Mouse (Mus musculus) erythroblast, embryonic 14.5 days (primary cell): ENCODE results near the gene Arhgap45. TPM values are rescaled to one million over a fixed set of nuclear protein-coding genes. Genes with fewer than 3 reads are reported as not detected.

Source experiments
- H3K27me3 ChIP-seq: 2 replicates; pipeline ENCODE4 v1.6.1; 2012; ENCODE audit warnings: inconsistent platforms; ENCODE audit not compliant: control insufficient read depth
- H3K36me3 ChIP-seq: 2 replicates; pipeline ENCODE4 v1.6.1; 2012; ENCODE audit warnings: mild to moderate bottlenecking, inconsistent platforms; ENCODE audit not compliant: control insufficient read depth
- H3K4me1 ChIP-seq: 2 replicates; pipeline ENCODE4 v1.6.1; 2012; ENCODE audit warnings: inconsistent platforms; ENCODE audit not compliant: control insufficient read depth
- H3K4me3 ChIP-seq: replicated peaks from 2 replicates; pipeline ENCODE3; 2012; ENCODE audit warnings: moderate library complexity, mild to moderate bottlenecking, inconsistent platforms
- H3K9me3 ChIP-seq: 2 replicates; pipeline ENCODE4 v1.6.1; 2012; ENCODE audit warnings: low read length, inconsistent platforms, mixed read lengths; ENCODE audit not compliant: control insufficient read depth
- GATA1 ChIP-seq: IDR thresholded peaks from 2 replicates; pipeline ENCODE4 v1.6.1; 2012; ENCODE audit warnings: low read length, inconsistent platforms, mixed read lengths
- TAL1 ChIP-seq: IDR thresholded peaks from 3 replicates; pipeline ENCODE4 v1.6.1; 2012; ENCODE audit warnings: low read length, inconsistent platforms, mixed read lengths
- polyA plus RNA-seq: library from polyadenylated mRNA; stranded (reverse); fragments of >175 nt; gene quantifications from 2 replicates; pipeline ENCODE4 v1.2.3, GENCODE M21; 2012

The Arhgap45 gene
- polyA plus RNA-seq, 1 experiment, result 1.7 TPM

DNA sequence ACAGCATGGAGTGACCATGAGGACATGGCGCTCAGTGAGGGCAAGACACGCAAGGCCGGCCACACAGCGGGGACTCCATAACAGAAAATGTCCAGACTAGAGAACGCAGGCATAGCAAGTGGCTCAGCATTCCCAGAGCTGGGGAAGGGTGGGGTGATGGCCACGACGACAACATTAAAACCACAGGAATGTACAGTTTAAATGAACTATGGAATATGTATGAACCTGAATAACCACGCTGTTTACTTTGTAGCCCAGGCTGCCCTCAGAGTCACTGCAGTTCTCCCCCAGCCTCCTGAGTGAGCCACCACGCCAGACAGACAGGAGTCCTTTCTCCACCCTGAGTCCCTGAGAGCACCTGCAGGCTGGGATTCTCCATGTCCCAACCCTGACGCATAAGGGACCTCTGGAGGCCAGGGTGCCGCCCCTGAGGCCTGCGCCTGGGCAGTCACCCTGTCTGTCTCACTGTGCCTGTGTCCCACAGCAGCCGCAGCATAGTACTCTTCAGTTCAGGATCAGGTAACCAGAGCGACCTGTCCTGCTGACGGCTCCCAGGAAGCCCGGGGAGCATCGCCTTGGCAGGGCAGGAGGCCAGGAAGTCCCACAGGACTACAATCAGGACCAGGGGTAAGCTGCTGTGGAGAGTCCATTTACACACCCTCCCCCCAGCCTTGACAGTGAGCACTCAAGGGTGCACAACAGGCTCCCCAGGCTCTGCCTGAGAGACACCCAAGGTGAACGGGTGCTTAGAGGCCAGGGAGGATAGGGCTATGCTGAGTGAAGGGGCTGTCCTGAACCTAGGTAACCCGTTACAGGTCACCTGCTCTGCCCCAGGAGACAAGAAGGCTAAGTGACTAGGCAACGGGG lies 56.4 kb downstream of the Arhgap45 start:
- H3K9me3 ChIP-seq, result no peaks in the 10 kb centered on the region
- TF ChIP-seq TAL1, result no peak
- no peak for TF ChIP-seq GATA1
- H3K36me3 ChIP-seq, result peaks cover 92% of the 10 kb centered on the region
- H3K4me1 ChIP-seq, result peaks cover 91% of the 10 kb centered on the region
- no peaks in the 10 kb centered on the region for H3K27me3 ChIP-seq
- no peak overlapping the region for H3K4me3 ChIP-seq

- peaks cover 98% of the 10 kb centered on the region for H3K4me1 ChIP-seq
- no peaks in the 10 kb centered on the region for H3K27me3 ChIP-seq
- peaks cover 94% of the 10 kb centered on the region for H3K36me3 ChIP-seq
- no peak for TF ChIP-seq GATA1
- TF ChIP-seq TAL1, result no peak
- peak overlapping the region; percentile 6 for H3K4me3 ChIP-seq
- H3K9me3 ChIP-seq, result no peaks in the 10 kb centered on the region
Observed at GRCm38 (mm10) chr10:80074813-80075601, 58.6 kb downstream of the Arhgap45 start.

GRCm38 (mm10) chr10:80075924-80076323 lies 59.5 kb downstream of the Arhgap45 start:
- peaks cover 98% of the 10 kb centered on the region for H3K4me1 ChIP-seq
- no peaks in the 10 kb centered on the region for H3K27me3 ChIP-seq
- no peak overlapping the region for H3K4me3 ChIP-seq
- TF ChIP-seq TAL1 (no peak), GATA1 (no peak)
- no peaks in the 10 kb centered on the region for H3K9me3 ChIP-seq
- H3K36me3 ChIP-seq, result peaks cover 94% of the 10 kb centered on the region

DNA sequence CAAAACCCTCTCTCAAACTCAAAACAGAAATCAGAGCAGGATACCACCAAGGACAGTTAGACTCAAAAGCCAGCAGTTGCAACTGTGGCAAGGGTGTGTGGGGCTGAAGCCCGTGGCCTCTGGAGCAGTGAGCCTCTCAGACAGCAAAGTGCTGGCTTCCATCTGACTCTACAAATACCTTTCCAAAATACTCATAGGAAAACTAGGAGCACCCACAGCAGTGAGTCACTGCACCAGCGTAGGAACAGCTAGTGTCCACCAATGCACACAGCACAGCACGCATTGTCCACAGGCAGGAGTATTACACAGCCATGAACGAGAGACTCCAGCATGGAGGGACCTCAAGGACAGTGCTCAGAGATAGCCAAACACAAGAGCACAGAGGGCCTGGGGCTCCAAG lies 59.9 kb downstream of the Arhgap45 start:
- Histone ChIP-seq H3K9me3 (no peaks in the 10 kb centered on the region), H3K27me3 (no peaks in the 10 kb centered on the region), H3K36me3 (peaks cover 95% of the 10 kb centered on the region), H3K4me3 (no peak overlapping the region), H3K4me1 (peaks cover 98% of the 10 kb centered on the region)
- TF ChIP-seq GATA1, result no peak
- no peak for TF ChIP-seq TAL1

DNA sequence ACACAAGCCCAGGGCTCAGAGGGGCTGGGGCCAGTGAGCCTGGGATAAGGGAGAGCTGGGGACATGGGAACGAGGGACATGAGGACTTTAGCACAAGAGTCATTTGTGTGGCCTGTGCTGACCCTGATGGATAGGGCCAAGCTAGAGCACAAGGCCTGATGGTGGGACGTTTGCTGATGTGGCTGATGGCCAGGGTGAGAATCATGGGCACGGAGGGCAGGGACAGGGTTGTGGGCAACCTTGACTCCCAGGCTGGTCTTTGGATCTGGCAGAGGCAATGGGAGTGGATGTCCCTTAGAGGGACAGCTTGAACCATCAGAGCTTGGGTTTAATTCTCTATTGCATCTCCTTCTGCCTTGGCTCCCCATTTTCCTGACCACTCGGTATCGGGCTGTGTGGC lies 60.9 kb downstream of the Arhgap45 start:
- H3K4me3 ChIP-seq, result no peak overlapping the region
- H3K9me3 ChIP-seq, result no peaks in the 10 kb centered on the region
- peaks cover 98% of the 10 kb centered on the region for H3K4me1 ChIP-seq
- H3K36me3 ChIP-seq, result peaks cover 95% of the 10 kb centered on the region
- TF ChIP-seq GATA1, result no peak
- TF ChIP-seq TAL1, result no peak
- no peaks in the 10 kb centered on the region for H3K27me3 ChIP-seq

GRCm38 (mm10) chr10:80078366-80078765 lies 61.9 kb downstream of the Arhgap45 start:
- H3K4me3 ChIP-seq, result no peak overlapping the region

GRCm38 (mm10) chr10:80080396-80081070 lies 64.1 kb downstream of the Arhgap45 start:
- H3K4me1 ChIP-seq, result peaks cover 86% of the 10 kb centered on the region
- TF ChIP-seq TAL1 (no peak), GATA1 (no peak)
- H3K9me3 ChIP-seq, result no peaks in the 10 kb centered on the region
- H3K36me3 ChIP-seq, result peaks cover 98% of the 10 kb centered on the region
- H3K4me3 ChIP-seq, result peak overlapping the region; percentile 63
- H3K27me3 ChIP-seq, result no peaks in the 10 kb centered on the region

More at GRCm38 (mm10) chr10:80078366-80078765, 61.9 kb downstream of the Arhgap45 start:
- peaks cover 98% of the 10 kb centered on the region for H3K4me1 ChIP-seq
- TF ChIP-seq GATA1 (no peak), TAL1 (no peak)
- no peaks in the 10 kb centered on the region for H3K9me3 ChIP-seq
- no peaks in the 10 kb centered on the region for H3K27me3 ChIP-seq
- peaks cover 95% of the 10 kb centered on the region for H3K36me3 ChIP-seq

Other genes with a start within 250 kb of the Arhgap45 start
- gene Rnf126, start 249.7 kb upstream of the Arhgap45 start, polyA plus RNA-seq, result 35.3 and 45.1 TPM in 2 replicates
- gene Fstl3, start 239.4 kb upstream of the Arhgap45 start, polyA plus RNA-seq, result 0.02 and 0.04 TPM in 2 replicates
- gene Prss57, start 225.7 kb upstream of the Arhgap45 start, polyA plus RNA-seq, result 0.02 TPM in 1 of 2 replicates, not detected in the other
- gene Palm, start 223.1 kb upstream of the Arhgap45 start, polyA plus RNA-seq, result 0.34 and 0.52 TPM in 2 replicates
- gene Misp, start 195.7 kb upstream of the Arhgap45 start, polyA plus RNA-seq, result not detected in 2 replicates
- gene Ptbp1, start 162.2 kb upstream of the Arhgap45 start, polyA plus RNA-seq, result 46.1 and 67.9 TPM in 2 replicates
- gene Prtn3, start 142.2 kb upstream of the Arhgap45 start, polyA plus RNA-seq, result 3.5 TPM in 2 replicates
- 0.06 and 0.11 TPM in 2 replicates for gene Plppr3, start 142.0 kb upstream of the Arhgap45 start, polyA plus RNA-seq
- gene Elane, start 130.4 kb upstream of the Arhgap45 start, polyA plus RNA-seq, result 1.5 and 1.8 TPM in 2 replicates
- gene Cfd, start 125.8 kb upstream of the Arhgap45 start, polyA plus RNA-seq, result not detected in 2 replicates
- gene Med16, start 107.7 kb upstream of the Arhgap45 start, polyA plus RNA-seq, result 4.1 and 4.9 TPM in 2 replicates
- 0.21 TPM in 1 of 2 replicates, not detected in the other for gene Gm26602, start 105.8 kb upstream of the Arhgap45 start, polyA plus RNA-seq
- gene Kiss1r, start 99.7 kb upstream of the Arhgap45 start, polyA plus RNA-seq, result 0.01 TPM in 1 of 2 replicates, not detected in the other
- 9.9 and 13.0 TPM in 2 replicates for gene R3hdm4, start 95.4 kb upstream of the Arhgap45 start, polyA plus RNA-seq
- 1.0 and 1.4 TPM in 2 replicates for gene Arid3a, start 89.6 kb upstream of the Arhgap45 start, polyA plus RNA-seq
- gene Wdr18, start 56.5 kb upstream of the Arhgap45 start, polyA plus RNA-seq, result 4.4 and 4.9 TPM in 2 replicates
- 0.01 TPM in 1 of 2 replicates, not detected in the other for gene Grin3b, start 45.9 kb upstream of the Arhgap45 start, polyA plus RNA-seq
- gene Tmem259, start 32.3 kb upstream of the Arhgap45 start, polyA plus RNA-seq, result 47.6 and 49.5 TPM in 2 replicates
- gene Cnn2, start 28.1 kb upstream of the Arhgap45 start, polyA plus RNA-seq, result 0.59 and 0.74 TPM in 2 replicates
- gene Abca7, start 20.2 kb upstream of the Arhgap45 start, polyA plus RNA-seq, result 7.6 and 7.9 TPM in 2 replicates
- gene Polr2e, start 23.1 kb downstream of the Arhgap45 start, polyA plus RNA-seq, result 11.9 and 17.1 TPM in 2 replicates
- 551 and 700 TPM in 2 replicates for gene Gpx4, start 30.5 kb downstream of the Arhgap45 start, polyA plus RNA-seq
- 3.4 and 3.9 TPM in 2 replicates for gene Sbno2, start 88.9 kb downstream of the Arhgap45 start, polyA plus RNA-seq
- 69.2 and 71.6 TPM in 2 replicates for gene Stk11, start 99.2 kb downstream of the Arhgap45 start, polyA plus RNA-seq
- 139 and 144 TPM in 2 replicates for gene Atp5d, start 122.0 kb downstream of the Arhgap45 start, polyA plus RNA-seq
- 0.15 and 0.52 TPM in 2 replicates for gene Cbarp, start 124.2 kb downstream of the Arhgap45 start, polyA plus RNA-seq
- gene Midn, start 131.6 kb downstream of the Arhgap45 start, polyA plus RNA-seq, result 7.0 and 9.3 TPM in 2 replicates
- gene Cirbp, start 149.3 kb downstream of the Arhgap45 start, polyA plus RNA-seq, result 3.9 and 4.3 TPM in 2 replicates
- gene 1600002K03Rik, start 156.3 kb downstream of the Arhgap45 start, polyA plus RNA-seq, result 0.60 and 0.99 TPM in 2 replicates
- gene Efna2, start 162.8 kb downstream of the Arhgap45 start, polyA plus RNA-seq, result 0.10 and 0.16 TPM in 2 replicates
- gene Mum1, start 209.8 kb downstream of the Arhgap45 start, polyA plus RNA-seq, result 4.2 and 4.7 TPM in 2 replicates
- gene Ndufs7, start 232.5 kb downstream of the Arhgap45 start, polyA plus RNA-seq, result 19.0 and 28.9 TPM in 2 replicates
- gene Gamt, start 244.4 kb downstream of the Arhgap45 start, polyA plus RNA-seq, result 0.11 and 0.20 TPM in 2 replicates
- 76.5 and 84.5 TPM in 2 replicates for gene Dazap1, start 244.8 kb downstream of the Arhgap45 start, polyA plus RNA-seq